Mouse (Mus musculus) hindbrain, embryonic 12.5 days (tissue): ENCODE results near the gene Rex1bd. TPM values are rescaled to one million over a fixed set of nuclear protein-coding genes. Genes with fewer than 3 reads are reported as not detected.
A peak's percentile ranks its signal among the peaks of the same experiment; 100 is the strongest.

ENCODE experiments used
- ATAC-seq: fragments of 200-750 bp; cut with Nextera tagmentation; 2 replicates; pipeline ENCODE4 v1.8.0; 2017; ENCODE audit warnings: moderate TSS enrichment; ENCODE audit not compliant: low FRiP score
- H3K27ac ChIP-seq: fragments of 300-500 bp; sonication (generic); 2 replicates; pipeline ENCODE4 v1.5.1; 2016; ENCODE audit warnings: mild to moderate bottlenecking
- H3K27me3 ChIP-seq: fragments of 300-500 bp; sonication (generic); 2 replicates; pipeline ENCODE4 v1.6.1; 2016; ENCODE audit warnings: mild to moderate bottlenecking
- H3K36me3 ChIP-seq: fragments of 300-500 bp; sonication (generic); 2 replicates; pipeline ENCODE4 v1.6.1; 2016; ENCODE audit warnings: mild to moderate bottlenecking
- H3K4me1 ChIP-seq: fragments of 300-500 bp; sonication (generic); 2 replicates; pipeline ENCODE4 v1.6.1; 2016
- H3K4me2 ChIP-seq: fragments of 300-500 bp; sonication (generic); replicated peaks from 2 replicates; pipeline ENCODE4 v1.6.1; 2016; ENCODE audit warnings: mild to moderate bottlenecking
- H3K4me3 ChIP-seq: fragments of 300-500 bp; sonication (generic); 2 replicates; pipeline ENCODE4 v1.5.1; 2016; ENCODE audit warnings: mild to moderate bottlenecking
- H3K9ac ChIP-seq: fragments of 300-500 bp; sonication (generic); 2 replicates; pipeline ENCODE4 v1.6.1; 2016; ENCODE audit warnings: mild to moderate bottlenecking, moderate library complexity
- H3K9me3 ChIP-seq: fragments of 300-500 bp; sonication (generic); replicated peaks from 2 replicates; pipeline ENCODE4 v1.6.1; 2016; ENCODE audit warnings: mild to moderate bottlenecking
- WGBS: fragments of 180-500 bp; shearing (Covaris S2); methylation state at CpG from one replicate; pipeline ENCODE4 v1.1.7; 2016; 5-methylcytosine and 5-hydroxymethylcytosine counted together
- polyA plus RNA-seq: library from polyadenylated mRNA; unstranded; fragments of >200 nt; fragmentation: Nextera tagmentation; extraction: Ambion mirVana; gene quantifications from 2 replicates; pipeline ENCODE4 v1.2.1, GENCODE M21; 2016

The Rex1bd gene
- polyA plus RNA-seq, 1 experiment from 2014 or later = 118 TPM

DNA sequence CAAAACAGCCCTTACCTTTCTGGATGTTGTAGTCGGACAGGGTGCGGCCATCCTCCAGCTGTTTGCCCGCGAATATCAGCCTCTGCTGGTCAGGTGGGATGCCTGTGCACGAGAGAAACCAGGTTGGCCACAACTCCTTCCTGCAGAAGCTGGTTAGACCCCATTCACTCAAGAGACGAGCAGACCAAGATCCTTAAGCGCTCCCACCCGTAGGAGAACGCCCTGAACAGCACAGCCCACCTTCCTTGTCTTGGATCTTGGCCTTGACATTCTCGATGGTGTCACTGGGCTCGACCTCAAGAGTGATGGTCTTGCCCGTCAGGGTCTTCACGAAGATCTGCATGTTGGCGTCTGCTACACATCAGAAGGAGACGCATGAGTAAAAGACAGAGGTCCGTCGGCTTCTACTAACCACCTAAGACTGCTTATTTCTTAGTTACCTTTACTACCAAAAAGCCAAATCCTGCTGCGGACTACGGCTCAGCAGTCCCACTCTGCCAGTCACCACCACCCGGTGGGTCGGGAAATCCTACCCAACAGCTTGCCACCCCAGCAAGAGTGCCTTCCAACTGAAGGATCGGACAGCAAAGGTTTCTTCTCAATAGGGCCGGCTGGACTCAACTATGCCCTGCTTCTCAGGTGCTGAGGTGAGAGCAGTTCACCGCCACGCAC lies 2.9 kb upstream of the Rex1bd start:
- Histone ChIP-seq H3K9ac (peak overlapping the region; percentile 99), H3K4me3 (peak overlapping the region; percentile 100), H3K27ac (peak overlapping the region; percentile 96; the same call in 1 of the 2 replicates), H3K27me3 (no peaks in the 10 kb centered on the region), H3K4me1 (peaks cover 33% of the 10 kb centered on the region), H3K36me3 (peaks cover 38% of the 10 kb centered on the region), H3K9me3 (no peaks in the 10 kb centered on the region), H3K4me2 (peak overlapping the region; percentile 97)
- 16% methylated on average over 25 of the region's 25 CpGs for WGBS
- no peak for ATAC-seq

DNA sequence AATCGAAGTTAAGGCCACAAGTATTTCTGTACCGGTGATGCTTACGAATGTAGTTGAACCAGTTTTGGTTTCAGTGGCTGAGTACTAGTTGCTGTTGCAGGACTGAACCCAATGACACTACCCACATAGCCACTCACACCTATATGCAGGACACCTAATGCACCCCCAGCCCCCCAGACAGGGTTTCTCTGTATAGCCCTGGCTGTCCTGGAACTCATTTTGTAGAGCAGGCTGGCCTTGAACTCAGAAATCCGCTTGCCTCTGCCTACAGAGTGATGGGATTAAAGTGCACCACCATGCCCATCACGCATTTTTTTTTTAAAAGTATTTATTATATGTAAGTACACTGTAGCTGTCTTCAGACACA lies 458 bp upstream of the Rex1bd start:
- peak overlapping the region; percentile 87; the same call in 1 of the 2 replicates for H3K4me2 ChIP-seq
- peaks cover 21% of the 10 kb centered on the region for H3K36me3 ChIP-seq
- H3K4me3 ChIP-seq = peak overlapping the region; percentile 74; the same call in 1 of the 2 replicates
- no peak for ATAC-seq
- peak overlapping the region; percentile 94 for H3K27ac ChIP-seq
- no peaks in the 10 kb centered on the region for H3K9me3 ChIP-seq
- 65% methylated on average over 5 of the region's 5 CpGs for WGBS
- H3K9ac ChIP-seq = no peak overlapping the region
- peaks cover 44% of the 10 kb centered on the region for H3K4me1 ChIP-seq
- H3K27me3 ChIP-seq = peaks cover 23% of the 10 kb centered on the region

DNA sequence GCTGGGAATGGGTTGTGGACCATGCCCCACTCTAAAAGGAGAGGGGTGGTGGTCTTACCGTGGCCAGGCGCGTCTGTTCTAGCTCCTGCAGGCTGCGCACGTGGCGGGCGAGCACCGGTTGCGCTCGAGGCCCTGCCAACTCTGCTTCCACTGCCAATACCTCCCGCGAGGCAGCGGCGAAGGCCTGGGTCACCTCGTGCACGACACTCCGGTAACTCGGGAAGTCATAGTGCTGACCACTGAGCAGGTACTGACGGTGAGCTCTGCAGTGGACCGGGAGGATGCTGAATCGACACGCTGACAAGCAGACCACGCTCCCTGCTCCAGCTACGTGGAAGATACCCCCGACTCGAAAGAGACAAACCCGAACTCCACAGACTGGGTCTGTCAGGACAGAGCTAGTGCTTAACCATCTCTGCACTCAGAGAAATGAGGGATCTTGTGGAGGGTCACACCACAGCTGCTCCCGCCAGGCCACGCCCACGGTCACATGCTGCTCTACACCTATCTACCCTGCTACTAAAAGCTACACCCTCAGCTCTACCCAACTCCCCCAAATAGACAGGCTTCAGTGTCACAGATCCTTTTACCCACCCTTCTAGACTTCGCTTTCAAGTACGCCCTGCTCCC lies 739 bp downstream of the Rex1bd start:
- Histone ChIP-seq H3K4me3 (peak overlapping the region; percentile 74), H3K4me1 (peaks cover 45% of the 10 kb centered on the region), H3K4me2 (peak overlapping the region; percentile 87), H3K27ac (peak overlapping the region; percentile 94), H3K9ac (peak overlapping the region; percentile 85), H3K27me3 (peaks cover 35% of the 10 kb centered on the region), H3K36me3 (peaks cover 21% of the 10 kb centered on the region), H3K9me3 (no peaks in the 10 kb centered on the region)
- peak; percentile 18; the same call in 1 of the 2 replicates for ATAC-seq
- 36% methylated on average over 32 of the region's 32 CpGs for WGBS

DNA sequence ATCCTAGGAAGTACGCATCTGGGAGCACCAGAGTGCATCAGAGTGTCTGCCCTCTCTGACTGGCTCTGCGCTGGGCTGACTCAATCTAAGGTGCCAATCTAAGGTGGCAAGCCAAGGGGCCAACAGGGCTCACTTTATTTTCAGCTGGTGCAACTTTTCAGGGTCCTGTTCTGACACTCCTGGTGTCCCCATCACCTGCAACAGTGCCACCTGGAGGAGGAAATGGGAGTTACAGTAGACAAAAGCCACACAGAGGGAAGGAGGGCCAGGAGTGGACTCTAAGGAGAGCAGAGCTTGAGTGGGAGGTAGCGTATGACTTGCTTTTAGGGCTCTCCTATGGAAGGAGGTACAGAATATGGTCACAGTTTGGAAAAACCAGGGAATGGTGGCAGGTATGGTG lies 1.7 kb downstream of the Rex1bd start:
- ATAC-seq = no peak
- WGBS = 71% methylated on average over 3 of the region's 3 CpGs
- H3K27ac ChIP-seq = no peak overlapping the region
- H3K27me3 ChIP-seq = peaks cover 44% of the 10 kb centered on the region
- H3K9me3 ChIP-seq = no peaks in the 10 kb centered on the region
- no peak overlapping the region for H3K9ac ChIP-seq
- 0 out of 2 replicates have a peak overlapping the region, but pooled peaks have one; percentile 87 for H3K4me2 ChIP-seq
- H3K4me3 ChIP-seq = no peak overlapping the region
- peaks cover 21% of the 10 kb centered on the region for H3K36me3 ChIP-seq
- H3K4me1 ChIP-seq = peaks cover 47% of the 10 kb centered on the region

DNA sequence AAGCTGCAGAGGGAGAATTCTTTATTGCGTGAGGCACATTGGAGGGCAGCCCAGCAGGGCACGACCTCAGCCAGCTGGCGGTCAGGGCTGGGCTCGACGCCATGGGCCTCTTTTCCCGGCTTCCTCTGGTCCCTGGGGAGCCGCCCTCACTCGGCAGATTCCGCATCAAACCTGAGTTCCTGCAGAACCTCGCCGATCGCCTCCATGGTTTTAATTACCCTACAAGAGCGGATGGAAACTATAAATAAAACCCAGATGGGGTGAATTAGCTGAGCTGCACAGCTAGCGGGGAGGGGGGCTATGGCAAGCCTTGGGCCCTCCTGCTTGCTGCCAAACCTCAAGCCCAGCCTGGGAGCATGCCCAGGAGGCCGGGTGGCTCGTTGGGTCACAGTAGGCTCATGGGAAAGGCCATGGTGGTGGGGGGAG lies 2.2 kb downstream of the Rex1bd start:
- WGBS = 44% methylated on average over 16 of the region's 16 CpGs
- H3K27me3 ChIP-seq = peaks cover 50% of the 10 kb centered on the region
- H3K4me2 ChIP-seq = 0 out of 2 replicates have a peak overlapping the region, but pooled peaks have one; percentile 9
- no peak overlapping the region for H3K27ac ChIP-seq
- peaks cover 21% of the 10 kb centered on the region for H3K36me3 ChIP-seq
- no peak overlapping the region for H3K4me3 ChIP-seq
- ATAC-seq = no peak
- H3K9ac ChIP-seq = peak overlapping the region; percentile 28; the same call in 1 of the 2 replicates
- H3K4me1 ChIP-seq = peaks cover 43% of the 10 kb centered on the region
- no peaks in the 10 kb centered on the region for H3K9me3 ChIP-seq

DNA sequence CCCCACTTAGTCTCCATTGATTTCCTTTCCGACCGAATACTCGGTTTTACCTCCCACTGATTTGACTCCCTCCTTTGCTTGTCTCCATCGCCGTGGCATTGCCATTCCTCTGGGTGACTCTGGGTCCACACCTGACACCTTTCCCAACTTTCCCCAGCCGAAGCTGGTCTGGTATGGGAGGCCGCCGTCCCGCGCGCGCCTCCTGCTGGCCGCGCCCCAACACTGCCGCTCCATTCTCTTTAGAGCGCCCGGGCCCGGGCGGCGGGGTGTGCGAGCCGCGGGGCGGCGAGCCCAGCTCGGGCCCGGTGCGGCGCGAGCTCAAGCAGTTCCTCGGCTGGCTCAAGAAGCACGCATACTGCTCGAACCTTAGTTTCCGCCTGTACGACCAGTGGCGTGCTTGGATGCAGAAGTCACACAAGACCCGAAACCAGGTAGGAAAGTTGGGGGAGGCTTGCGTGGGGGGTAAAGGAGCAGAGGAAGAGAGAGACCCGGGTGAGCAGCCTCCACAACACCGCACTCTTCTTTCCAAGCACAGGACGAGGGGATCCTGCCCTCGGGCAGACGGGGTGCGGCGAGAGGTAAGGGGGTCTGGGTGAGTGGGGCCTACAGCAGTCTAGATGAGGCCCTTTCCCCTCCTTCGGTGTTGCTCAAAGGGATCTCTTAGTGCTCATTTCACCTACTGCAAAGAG lies 3.3 kb downstream of the Rex1bd start:
- ATAC-seq = no peak
- Histone ChIP-seq H3K36me3 (peaks cover 12% of the 10 kb centered on the region), H3K9ac (no peak overlapping the region), H3K27ac (no peak overlapping the region), H3K27me3 (peaks cover 61% of the 10 kb centered on the region), H3K9me3 (no peaks in the 10 kb centered on the region), H3K4me1 (peaks cover 33% of the 10 kb centered on the region), H3K4me2 (peak overlapping the region; percentile 24; the same call in 1 of the 2 replicates), H3K4me3 (no peak overlapping the region)
- WGBS = 12% methylated on average over 46 of the region's 46 CpGs

DNA sequence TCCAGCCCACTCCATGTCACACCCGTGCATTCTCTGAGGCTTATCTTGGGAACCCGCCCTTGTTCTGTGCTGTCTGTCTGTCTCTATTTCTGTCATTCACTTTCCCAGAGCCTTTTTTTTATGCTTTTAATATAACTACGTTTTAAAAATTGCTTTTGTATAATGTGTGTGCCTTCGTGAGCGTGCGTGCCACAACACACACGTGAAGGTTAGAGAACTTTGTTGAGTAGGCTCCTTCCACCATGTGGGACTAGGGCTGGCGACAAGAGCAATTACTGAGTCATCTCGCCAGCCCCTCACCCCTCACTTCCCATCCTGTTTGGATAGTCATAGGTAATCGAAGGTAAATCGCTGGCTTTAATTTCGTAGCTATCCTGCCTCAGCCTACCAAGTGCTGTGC lies 4.0 kb downstream of the Rex1bd start:
- Histone ChIP-seq H3K27me3 (peaks cover 67% of the 10 kb centered on the region), H3K36me3 (peaks cover 7% of the 10 kb centered on the region), H3K4me2 (0 out of 2 replicates have a peak overlapping the region, but pooled peaks have one; percentile 24), H3K27ac (no peak overlapping the region), H3K9me3 (no peaks in the 10 kb centered on the region), H3K4me1 (peaks cover 33% of the 10 kb centered on the region), H3K9ac (no peak overlapping the region), H3K4me3 (no peak overlapping the region)
- ATAC-seq = no peak
- WGBS = 31% methylated on average over 12 of the region's 12 CpGs

DNA sequence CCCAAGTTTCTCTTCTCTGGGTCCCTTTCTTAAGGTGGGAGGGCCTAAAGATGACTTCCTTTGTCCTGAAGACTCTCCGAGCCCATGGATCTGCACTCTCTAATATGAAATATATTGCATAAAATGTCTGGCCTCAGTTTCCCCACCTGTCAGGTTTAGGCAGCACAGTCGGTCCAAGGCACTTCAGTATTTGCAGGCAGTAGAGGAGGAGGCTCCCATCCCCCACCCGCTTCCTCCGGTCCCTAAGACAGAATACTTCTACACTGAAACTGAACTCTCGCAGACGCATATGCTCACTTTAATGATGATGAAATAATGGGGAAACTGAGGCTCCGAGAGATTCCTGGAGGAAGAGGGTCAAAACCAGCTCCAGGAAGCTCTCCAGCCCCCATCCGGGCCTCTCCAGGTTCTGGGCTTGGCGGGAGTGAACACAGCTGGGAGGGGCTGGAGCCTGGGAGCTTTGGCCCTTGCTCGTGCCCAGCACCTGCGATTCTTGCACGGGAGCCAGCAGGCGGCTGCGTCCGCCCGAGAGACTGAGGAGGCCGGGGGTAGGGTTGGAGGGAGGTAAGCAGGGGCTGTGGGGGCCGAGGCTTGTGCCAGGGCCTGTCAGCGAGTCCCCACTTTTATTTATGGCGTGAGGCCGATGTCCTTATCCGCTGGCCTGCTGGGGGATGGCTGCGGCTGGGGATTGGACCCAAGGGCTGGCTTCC lies 4.6 kb downstream of the Rex1bd start:
- Histone ChIP-seq H3K27me3 (peaks cover 73% of the 10 kb centered on the region), H3K9ac (peak overlapping the region; percentile 23; the same call in 1 of the 2 replicates), H3K4me3 (no peak overlapping the region), H3K4me1 (peaks cover 33% of the 10 kb centered on the region), H3K36me3 (peaks cover under 1% of the 10 kb centered on the region), H3K9me3 (no peaks in the 10 kb centered on the region), H3K27ac (no peak overlapping the region), H3K4me2 (no peak overlapping the region)
- 12% methylated on average over 23 of the region's 23 CpGs for WGBS
- no peak for ATAC-seq

DNA sequence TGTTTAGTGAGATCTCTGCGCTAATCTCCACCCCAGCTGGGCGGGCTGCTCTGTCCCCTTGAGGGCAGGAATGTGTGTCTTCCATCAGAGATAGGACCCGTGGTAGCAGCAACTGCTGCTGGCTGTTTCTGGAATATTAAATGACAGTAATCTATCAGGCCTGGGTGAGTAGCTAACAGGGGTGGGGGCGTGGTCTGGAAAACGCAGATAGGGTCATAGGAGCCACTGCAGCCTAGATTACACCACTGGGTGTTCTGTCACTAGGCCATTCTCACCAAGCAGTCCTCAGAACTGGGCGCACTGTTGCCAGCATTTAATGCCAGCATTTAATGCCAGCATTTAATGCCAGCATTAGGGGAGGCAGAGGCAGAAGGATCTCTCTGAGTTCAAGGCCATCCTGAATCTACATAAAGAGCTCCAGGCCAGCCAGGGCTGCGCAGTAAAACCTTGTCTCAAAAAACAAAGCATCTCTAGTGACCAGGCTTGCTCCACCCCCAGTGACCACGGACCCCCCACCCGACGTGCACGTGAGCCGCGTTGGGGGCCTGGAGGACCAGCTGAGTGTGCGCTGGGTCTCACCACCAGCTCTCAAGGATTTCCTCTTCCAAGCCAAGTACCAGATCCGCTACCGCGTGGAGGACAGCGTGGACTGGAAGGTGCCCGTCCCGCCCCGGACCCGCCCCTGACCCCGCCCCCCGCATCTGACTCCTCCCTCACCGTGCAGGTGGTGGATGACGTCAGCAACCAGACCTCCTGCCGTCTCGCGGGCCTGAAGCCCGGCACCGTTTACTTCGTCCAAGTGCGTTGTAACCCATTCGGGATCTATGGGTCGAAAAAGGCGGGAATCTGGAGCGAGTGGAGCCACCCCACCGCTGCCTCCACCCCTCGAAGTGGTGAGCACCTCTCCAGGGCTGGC lies 5.9 kb downstream of the Rex1bd start:
- Histone ChIP-seq H3K9me3 (no peaks in the 10 kb centered on the region), H3K4me2 (peak overlapping the region; percentile 21), H3K9ac (no peak overlapping the region), H3K4me1 (peaks cover 31% of the 10 kb centered on the region), H3K27ac (no peak overlapping the region), H3K36me3 (no peaks in the 10 kb centered on the region; the same call in 1 of the 2 replicates), H3K4me3 (peak overlapping the region; percentile 10; the same call in 1 of the 2 replicates), H3K27me3 (peaks cover 86% of the 10 kb centered on the region)
- 8% methylated on average over 39 of the region's 39 CpGs for WGBS
- no peak for ATAC-seq

DNA sequence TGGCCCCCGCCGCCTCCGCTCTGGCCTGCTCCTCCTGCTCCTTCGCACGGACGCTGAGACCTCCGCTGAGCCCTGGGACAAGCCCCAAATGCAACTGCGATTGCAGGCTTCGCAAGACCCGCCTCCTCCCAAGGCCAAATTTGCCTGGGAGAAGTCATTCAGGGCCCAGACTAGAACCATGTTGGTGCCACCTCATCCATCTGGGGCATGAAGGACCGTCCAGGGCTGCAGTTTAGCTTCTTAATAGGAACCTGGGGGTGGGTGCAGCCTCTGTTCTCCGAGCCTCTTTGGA lies 10.8 kb downstream of the Rex1bd start:
- Histone ChIP-seq H3K27ac (no peak overlapping the region), H3K4me3 (peak overlapping the region; percentile 12; the same call in 1 of the 2 replicates), H3K4me1 (peaks cover 37% of the 10 kb centered on the region), H3K36me3 (no peaks in the 10 kb centered on the region), H3K27me3 (peaks cover 100% of the 10 kb centered on the region), H3K4me2 (peak overlapping the region; percentile 18), H3K9ac (peak overlapping the region; percentile 5; the same call in 1 of the 2 replicates), H3K9me3 (no peaks in the 10 kb centered on the region)
- no peak for ATAC-seq
- WGBS = 5% methylated on average over 12 of the region's 12 CpGs
